Mouse (Mus musculus) liver, embryonic 18 days (tissue): ENCODE data around the gene Pigo. TPM values are rescaled to one million over a fixed set of nuclear protein-coding genes. Genes with fewer than 3 reads are reported as not detected.

Source experiments
- polyA plus RNA-seq: library from polyadenylated mRNA; depleted of rRNA; stranded (reverse); fragments of >200 nt; gene quantifications from 2 replicates; pipeline ENCODE4 v1.2.3, GENCODE M21; 2012; rRNA removed

Gene Pigo
- polyA plus RNA-seq = 7.1 and 9.4 TPM in 2 replicates

DNA sequence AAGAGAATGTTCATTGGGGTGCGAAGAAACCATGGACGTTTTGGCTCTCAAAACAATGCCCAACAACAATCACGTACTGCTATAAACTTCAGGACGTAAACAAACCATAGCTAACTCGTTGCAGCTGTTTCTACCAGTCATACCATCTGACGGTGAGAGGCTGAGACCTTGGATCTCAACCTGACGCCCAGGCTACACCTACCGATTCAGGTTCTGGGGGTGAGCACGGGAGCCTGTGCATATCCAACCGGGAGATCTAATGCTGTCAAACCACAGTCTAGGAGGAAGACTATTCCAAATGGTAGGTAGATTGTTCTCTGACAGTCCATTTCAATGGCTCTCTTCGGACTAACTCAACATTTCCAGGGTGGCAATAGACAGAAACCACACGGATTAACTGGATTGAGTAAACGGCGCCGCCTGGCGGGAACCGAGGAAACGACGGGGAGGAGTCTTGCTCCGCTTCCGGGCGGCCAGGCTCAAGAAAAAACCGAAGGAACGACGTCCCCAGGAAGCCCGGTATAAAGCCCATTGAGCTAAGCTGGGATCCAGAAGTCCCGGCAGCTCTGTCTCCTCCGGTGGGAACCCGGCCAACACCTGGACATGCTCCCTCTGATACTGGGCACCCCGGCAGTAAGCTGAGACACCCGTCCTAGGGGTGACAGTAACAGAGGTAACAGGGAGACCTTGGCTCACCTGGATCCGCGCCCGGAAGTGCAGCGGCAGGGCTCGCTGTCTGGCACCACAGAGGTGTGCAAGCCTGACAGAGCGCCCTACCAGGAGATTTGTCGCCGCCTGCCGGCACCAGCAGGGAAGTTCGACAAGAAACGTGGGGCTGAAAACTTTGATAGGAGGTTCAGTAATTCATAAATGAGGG, at the start of gene Pigo:
TSS of gene Pigo (minus strand) at position 736 of the 877 bp plus-strand sequence.

DNA sequence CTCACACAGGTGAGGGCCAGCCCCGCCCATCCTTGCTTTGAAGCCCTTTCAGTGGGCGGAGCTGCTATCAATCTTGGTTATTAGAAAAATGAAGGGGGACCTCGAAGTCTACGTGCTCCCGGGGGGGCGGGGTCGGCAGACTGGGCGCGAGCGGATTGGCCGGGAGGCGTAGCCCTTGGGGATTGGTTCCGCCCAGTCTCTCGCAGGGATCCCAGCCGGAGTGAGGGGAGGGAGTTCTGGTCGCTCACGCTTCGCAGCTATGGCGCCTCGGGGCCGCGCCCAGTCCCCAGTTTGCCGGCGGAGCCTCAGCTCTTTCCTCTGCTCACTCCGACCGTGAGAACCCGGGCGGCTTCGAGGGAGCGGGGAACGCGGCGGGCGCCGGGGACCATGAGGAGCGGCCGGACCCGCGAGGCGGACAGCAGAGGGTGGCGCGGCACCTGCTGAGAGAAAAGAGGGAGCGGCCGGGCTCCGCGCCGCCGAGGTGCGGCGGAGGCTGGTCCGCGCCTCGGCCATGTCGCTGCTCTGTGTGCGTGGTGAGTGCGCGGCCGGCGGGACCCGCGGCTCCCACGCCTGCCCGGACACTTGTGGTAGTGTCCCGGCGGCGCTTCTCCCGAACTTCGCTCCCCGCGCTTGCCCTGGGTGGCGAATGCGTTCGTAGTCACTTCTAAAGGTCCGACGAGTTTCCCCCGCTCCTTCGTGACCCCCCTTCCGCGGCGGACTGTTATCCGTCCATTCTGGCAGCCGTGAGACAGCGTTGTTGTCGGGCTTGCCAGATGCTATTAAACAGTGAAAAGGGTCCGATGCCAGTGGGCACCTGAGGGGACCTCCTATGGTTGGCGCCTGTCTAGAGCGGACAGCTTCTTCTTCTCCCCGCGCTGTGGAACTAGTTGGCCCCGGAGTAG, 33.4 kb upstream of the Pigo start, which contains the start of gene Unc13b:
TSS of gene Unc13b (plus strand) at position 201 of the 902 bp plus-strand sequence.

DNA sequence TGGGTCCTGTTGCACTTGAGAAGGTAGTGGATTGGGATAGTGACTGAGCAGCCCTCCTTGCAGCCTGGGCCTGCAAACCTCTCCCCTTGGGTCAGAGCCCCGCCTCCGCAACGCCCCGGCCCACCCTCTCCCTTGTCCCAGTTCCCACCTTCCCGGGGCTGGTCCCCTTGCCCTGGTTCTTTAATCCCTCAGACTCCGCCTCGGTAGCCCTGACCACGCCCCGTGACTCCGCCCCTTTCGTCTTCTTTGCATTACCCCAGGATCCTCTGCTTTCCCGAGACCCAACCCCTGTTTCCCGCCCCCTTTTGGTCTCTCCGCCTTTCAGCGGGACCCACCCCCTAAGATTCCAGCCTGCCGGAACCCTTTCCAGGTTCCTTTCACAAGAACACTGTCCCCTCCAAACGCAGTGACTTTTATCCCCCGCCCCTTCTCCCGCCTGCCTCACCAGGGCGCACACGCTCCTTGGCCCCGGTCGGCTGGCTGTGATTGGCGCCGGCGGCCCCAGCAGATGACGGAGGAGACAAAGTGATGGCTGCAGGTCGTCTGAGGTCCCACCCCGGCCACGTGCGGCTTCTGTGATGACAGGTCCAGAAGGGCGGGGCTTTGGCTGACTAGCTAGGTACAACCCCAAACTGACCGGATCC, 20.2 kb upstream of the Pigo start, which contains the start of gene Fam214b:
TSS of gene Fam214b (minus strand) at position 562 of the 644 bp plus-strand sequence.

DNA sequence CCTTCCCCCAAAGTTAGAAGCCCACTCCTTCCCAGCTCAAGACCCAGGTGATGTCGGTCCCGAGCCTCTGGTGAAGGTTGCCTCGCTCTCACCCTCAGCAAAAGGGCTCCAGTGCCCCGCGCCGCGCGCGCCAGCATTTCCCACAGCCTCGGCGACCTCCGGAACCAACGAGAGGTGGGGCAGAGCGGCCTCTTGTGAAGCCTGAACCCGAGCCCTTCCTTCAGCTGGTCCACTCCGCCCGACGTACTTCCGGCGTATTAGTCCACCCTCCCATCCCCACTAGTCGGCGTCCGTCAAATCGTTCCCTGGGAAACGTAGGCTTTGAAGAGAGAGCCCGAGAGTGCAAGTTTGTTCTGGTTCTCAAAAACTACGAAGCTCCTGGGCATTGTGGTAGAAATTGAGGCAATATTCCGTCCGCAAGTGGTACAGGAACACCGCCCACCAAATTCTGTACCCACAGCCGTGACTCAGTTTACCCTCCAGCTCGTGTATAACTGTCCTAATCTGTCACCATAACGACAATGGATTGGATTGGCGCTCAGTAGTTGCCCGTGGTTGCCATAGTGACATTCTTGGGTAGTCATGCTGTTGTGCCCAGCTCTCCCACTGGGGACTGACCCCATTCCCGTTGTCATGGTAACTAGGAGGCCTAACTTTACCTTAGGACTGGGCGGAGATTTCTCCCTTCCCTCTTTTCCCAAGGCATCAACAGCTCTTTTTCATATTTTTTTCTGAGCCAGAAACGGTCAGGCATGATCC, 5.8 kb upstream of the Pigo start, which contains the start of gene Stoml2:
TSS of gene Stoml2 (minus strand) at position 474 of the 759 bp plus-strand sequence.

DNA sequence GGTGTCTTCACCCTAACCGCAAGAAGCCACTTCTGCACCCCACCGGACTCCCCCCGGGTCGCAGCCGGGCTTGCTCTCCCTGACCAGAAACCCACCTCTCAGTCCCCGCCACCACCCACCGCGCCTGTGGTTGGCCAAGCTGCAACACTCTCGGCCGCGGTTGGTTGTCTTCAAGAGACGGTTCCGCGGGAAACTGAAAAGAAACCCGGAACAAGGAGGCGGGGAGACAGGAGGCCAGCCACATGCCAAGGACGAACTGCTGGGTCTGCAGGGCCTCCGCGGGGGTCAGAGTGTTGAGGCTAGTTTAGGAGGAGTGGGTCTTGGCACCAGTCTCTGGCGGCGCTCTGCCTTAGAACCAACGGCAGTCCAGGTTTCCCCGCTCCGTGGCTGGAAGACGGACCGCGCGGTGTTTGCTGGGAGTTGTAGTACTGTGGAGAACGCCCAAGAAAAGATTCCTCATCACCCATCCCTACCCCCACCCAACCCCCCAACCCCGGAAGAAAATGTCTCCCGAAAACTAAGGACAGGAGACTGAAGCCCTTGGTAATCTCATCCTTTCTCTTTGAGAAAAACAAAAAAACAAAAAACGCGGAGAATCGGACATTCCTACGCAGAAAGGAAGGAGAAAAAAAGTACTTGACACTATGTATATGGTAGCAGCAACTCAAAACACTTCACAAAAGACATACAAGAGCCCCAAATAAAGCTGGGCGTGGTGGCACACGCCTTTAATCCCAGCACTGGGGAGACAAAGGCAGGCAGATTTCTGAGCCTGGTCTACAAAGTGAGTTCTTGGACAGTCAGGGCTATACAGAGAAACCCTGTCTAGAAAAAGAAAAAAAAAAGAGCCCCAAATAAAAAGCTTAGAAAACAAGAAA, 15.2 kb downstream of the Pigo start, which contains the start of gene Fancg:
TSS of gene Fancg (minus strand) at position 346 of the 878 bp plus-strand sequence.

DNA sequence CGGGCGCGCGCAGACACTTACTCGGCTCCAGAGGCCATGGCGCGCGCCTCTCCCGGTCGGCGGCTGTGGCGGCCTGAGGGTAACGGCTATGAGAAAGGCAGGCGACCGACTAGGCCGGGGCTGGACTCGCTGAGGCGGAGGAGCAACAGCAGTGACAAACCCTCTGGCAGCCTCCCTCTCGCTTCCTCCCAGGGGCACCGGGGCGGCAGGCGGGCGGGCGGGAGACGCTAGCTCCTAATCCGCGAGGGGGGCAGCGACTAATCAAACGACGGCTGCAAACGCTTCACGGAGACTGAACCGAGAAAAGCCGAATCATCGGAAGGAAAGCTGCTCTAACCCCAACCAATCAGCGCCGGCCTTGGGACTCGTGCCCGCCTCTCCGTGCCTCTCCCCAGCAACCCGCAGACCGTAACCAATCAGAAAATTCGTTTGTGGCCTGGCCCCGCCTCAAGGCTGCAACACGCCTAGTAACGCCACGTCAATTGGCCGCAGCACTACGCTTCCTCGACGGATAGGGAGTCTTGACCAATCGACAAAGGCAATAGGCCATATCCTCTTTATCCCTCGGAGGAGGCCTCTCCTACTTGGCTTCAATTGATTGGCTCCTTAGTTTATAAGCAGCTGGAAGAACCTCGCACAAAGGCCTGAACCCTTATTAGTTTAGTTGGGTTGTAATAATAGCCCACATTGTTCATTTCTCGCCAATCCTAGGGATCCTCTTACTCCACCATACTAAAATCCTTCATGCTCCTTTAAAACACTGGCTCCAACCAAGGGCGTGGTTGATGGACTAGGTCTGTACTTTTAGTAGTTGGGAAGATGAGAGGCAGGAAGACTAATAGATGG, 25.3 kb downstream of the Pigo start, which contains the start of gene Vcp:
TSS of gene Vcp (minus strand) at position 367 of the 846 bp plus-strand sequence.

DNA sequence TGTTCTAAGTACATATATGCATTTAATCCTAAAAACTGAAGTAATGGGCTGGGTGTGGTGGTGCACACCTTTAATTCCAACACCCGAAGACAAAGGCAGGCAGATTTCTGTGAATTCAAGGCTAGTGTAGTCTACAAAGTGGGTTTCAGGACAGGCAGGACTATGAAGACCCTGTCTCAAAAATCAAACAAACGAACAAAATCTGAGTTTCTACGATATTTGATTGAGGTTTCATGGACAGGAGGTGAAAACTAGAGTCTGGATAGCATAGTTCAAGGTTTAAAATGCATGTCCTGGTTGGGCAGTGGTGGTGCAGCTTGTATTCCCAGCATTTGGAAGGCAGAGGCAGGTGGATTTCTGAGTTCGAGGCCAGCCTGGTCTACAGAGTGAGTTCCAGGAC, 56.3 kb downstream of the Pigo start, which contains the start of gene 1700022I11Rik:
TSS of gene 1700022I11Rik (plus strand) at position 301 of the 400 bp plus-strand sequence.

Other genes starting within 250 kb of the Pigo start
- 0.11 and 0.14 TPM in 2 replicates for gene Fam205a1, start 171.9 kb downstream of the Pigo start, polyA plus RNA-seq
- gene Gm12394, start 169.0 kb downstream of the Pigo start, polyA plus RNA-seq = not detected in 2 replicates
- gene Fam205c, start 151.6 kb downstream of the Pigo start, polyA plus RNA-seq = 0.02 TPM in 2 replicates
- 0.13 and 0.14 TPM in 2 replicates for gene Phf24, start 109.2 kb downstream of the Pigo start, polyA plus RNA-seq
- 1.4 and 1.5 TPM in 2 replicates for gene Dnajb5, start 76.0 kb downstream of the Pigo start, polyA plus RNA-seq
- gene 1700022I11Rik, start 56.2 kb downstream of the Pigo start, polyA plus RNA-seq = 0.02 TPM in 1 of 2 replicates, not detected in the other
- gene Vcp, start 25.3 kb downstream of the Pigo start, polyA plus RNA-seq = 69.7 and 71.6 TPM in 2 replicates
- 6.0 and 6.1 TPM in 2 replicates for gene Fancg, start 15.3 kb downstream of the Pigo start, polyA plus RNA-seq
- 76.7 and 78.4 TPM in 2 replicates for gene Stoml2, start 5.9 kb upstream of the Pigo start, polyA plus RNA-seq
- 14.9 and 15.7 TPM in 2 replicates for gene Fam214b, start 20.4 kb upstream of the Pigo start, polyA plus RNA-seq
- gene Unc13b, start 33.1 kb upstream of the Pigo start, polyA plus RNA-seq = 1.9 and 2.0 TPM in 2 replicates
- 0.24 and 0.25 TPM in 2 replicates for gene Atp8b5, start 241.3 kb upstream of the Pigo start, polyA plus RNA-seq